Mouse (Mus musculus) embryonic facial prominence, embryonic 11.5 days (tissue): ENCODE measurements around the gene Cacna1d. TPM values are rescaled to one million over a fixed set of nuclear protein-coding genes. Genes with fewer than 3 reads are reported as not detected.

ENCODE experiments used
- ATAC-seq: fragments of 200-750 bp; cut with Nextera tagmentation; replicated peaks from 2 replicates; pipeline ENCODE4 v1.8.0; 2017; ENCODE audit warnings: low read depth; ENCODE audit not compliant: insufficient number of reproducible peaks, low FRiP score, low TSS enrichment
- DNase-seq: peaks from one replicate; pipeline ENCODE4 v3.0.0-alpha.2; 2015; ENCODE audit warnings: low spot score
- H3K27ac ChIP-seq: fragments of 300-500 bp; sonication (generic); replicated peaks from 2 replicates; pipeline ENCODE4 v1.5.1; 2014; ENCODE audit warnings: mild to moderate bottlenecking, low read depth, low read length, control low read depth
- H3K27me3 ChIP-seq: fragments of 300-500 bp; sonication (generic); 2 replicates; pipeline ENCODE4 v1.6.1; 2014; ENCODE audit warnings: mild to moderate bottlenecking, low read length, moderate library complexity, mixed read lengths; ENCODE audit not compliant: control insufficient read depth, insufficient read depth
- H3K36me3 ChIP-seq: fragments of 300-500 bp; sonication (generic); replicated peaks from 2 replicates; pipeline ENCODE4 v1.6.1; 2014; ENCODE audit warnings: low read depth, mild to moderate bottlenecking, low read length, moderate library complexity, mixed read lengths; ENCODE audit not compliant: control insufficient read depth, insufficient read depth
- H3K4me1 ChIP-seq: fragments of 300-500 bp; sonication (generic); 2 replicates; pipeline ENCODE4 v1.6.1; 2014; ENCODE audit warnings: low read length, mixed read lengths; ENCODE audit not compliant: control insufficient read depth, insufficient read depth
- H3K4me2 ChIP-seq: fragments of 300-500 bp; sonication (generic); 2 replicates; pipeline ENCODE4 v1.6.1; 2014; ENCODE audit warnings: low read depth, mild to moderate bottlenecking, control low read depth, low read length, moderate library complexity
- H3K4me3 ChIP-seq: fragments of 300-500 bp; sonication (generic); 2 replicates; pipeline ENCODE4 v1.5.1; 2014; ENCODE audit warnings: low read depth, low read length, control low read depth
- H3K9ac ChIP-seq: fragments of 300-500 bp; sonication (generic); replicated peaks from 2 replicates; pipeline ENCODE4 v1.6.1; 2014; ENCODE audit warnings: mild to moderate bottlenecking, control low read depth, low read length
- H3K9me3 ChIP-seq: fragments of 300-500 bp; sonication (generic); replicated peaks from 2 replicates; pipeline ENCODE4 v1.6.1; 2016; ENCODE audit warnings: mild to moderate bottlenecking, low read length, inconsistent platforms, mixed read lengths; ENCODE audit not compliant: control insufficient read depth
- WGBS: fragments of 180-500 bp; shearing (Covaris S2); extraction: QIAGEN DNeasy Blood & Tissue Kit; methylation state at CpG from one replicate; pipeline ENCODE4 v1.1.7; 2014; 5-methylcytosine and 5-hydroxymethylcytosine counted together
- polyA plus RNA-seq: library from polyadenylated mRNA; unstranded; fragments of >200 nt; fragmentation: Nextera tagmentation; extraction: Ambion mirVana; gene quantifications from 2 replicates; pipeline ENCODE4 v1.2.1, GENCODE M21; 2014

Cacna1d gene
- polyA plus RNA-seq, 1 experiment from 2014 or later = 0.88 TPM

DNA sequence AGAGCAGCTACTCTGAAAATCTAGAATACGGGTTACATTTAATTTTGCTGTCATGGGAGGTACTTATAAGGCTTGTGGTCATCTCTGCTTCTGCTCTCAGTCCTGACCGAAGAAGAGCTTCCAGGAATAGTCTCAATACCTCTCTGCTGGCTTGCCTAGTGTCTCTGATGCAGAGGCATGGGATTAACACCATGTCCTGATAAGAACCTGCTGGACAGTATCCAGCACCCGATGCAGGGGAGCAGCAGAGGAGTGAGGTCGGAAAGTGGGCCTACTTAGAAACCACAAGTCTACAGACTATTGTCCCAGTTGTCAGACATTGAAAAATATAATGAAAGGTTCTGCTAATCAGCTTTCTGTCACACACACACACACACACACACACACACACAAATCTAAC lies 81.9 kb downstream of the Cacna1d start:
- WGBS = 83% methylated on average over 4 of the region's 4 CpGs
- DNase-seq = no peak
- Histone ChIP-seq H3K4me3 (no peak overlapping the region), H3K9me3 (no peaks in the 10 kb centered on the region), H3K4me1 (no peaks in the 10 kb centered on the region), H3K27ac (no peak overlapping the region), H3K27me3 (no peaks in the 10 kb centered on the region), H3K9ac (no peak overlapping the region), H3K36me3 (no peaks in the 10 kb centered on the region), H3K4me2 (no peak overlapping the region)
- no peak for ATAC-seq

DNA sequence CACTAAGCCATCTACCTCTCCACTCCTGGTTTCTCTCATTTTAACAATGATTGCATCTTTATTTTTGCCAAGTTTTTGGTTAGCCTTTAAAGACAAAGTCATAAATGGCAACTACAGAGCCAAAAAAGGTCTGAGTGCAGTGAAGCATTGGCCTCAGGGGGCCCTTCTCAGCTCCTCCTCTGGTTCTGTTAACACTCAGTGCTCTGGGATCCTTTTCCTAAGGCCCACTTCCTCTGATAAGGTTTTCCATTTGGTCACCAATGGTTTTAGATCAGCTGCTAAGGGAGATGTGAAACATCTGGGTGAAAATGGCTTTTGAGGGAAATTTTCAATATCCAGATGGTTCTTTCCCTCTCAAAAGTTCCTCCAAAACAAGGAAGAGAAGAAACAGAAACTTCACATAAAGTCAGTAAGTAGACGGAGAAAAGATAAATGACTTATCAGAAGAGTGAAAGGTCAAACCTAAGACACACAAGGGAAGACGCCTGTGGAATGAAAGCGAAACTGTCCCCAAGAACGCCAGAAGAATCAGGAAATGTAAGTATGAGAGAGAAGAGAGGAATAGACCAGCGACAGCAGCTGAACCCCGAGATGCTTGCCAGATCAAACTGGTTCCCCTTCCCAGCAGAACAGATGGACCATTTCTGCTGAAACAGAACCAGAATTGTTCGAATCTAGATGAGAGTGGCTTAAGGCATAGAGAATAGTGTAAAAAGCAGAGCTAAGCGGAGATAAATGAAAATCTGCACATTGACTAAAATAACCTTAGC lies 85.6 kb downstream of the Cacna1d start:
- Histone ChIP-seq H3K4me2 (no peak overlapping the region), H3K9me3 (no peaks in the 10 kb centered on the region), H3K36me3 (no peaks in the 10 kb centered on the region), H3K4me1 (no peaks in the 10 kb centered on the region), H3K9ac (no peak overlapping the region), H3K27ac (no peak overlapping the region), H3K4me3 (no peak overlapping the region), H3K27me3 (no peaks in the 10 kb centered on the region)
- 78% methylated on average over 8 of the region's 8 CpGs for WGBS
- ATAC-seq (no peak), DNase-seq (no peak)

DNA sequence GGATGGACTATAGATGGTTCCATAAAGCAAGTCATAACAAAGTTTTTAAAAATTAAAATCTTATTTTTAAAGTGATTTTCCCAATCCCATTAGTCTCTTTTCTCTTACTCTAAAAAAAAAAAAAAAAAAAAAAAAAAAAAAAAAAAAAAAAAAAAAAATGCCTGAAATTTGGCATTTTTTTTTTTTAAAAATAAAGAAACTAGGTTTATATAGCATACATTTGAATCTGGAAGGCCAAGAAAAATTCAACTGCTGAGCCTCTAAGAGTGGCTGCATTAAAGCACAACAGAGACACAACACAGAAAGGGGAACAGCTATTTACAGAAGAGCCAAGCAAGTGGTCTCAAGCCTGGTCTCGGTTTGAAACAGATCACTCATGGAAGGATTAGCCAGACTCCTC lies 112.9 kb downstream of the Cacna1d start:
- ATAC-seq (no peak), DNase-seq (no peak)
- Histone ChIP-seq H3K27ac (no peak overlapping the region), H3K9ac (no peak overlapping the region), H3K36me3 (no peaks in the 10 kb centered on the region), H3K4me1 (no peaks in the 10 kb centered on the region), H3K4me3 (no peak overlapping the region), H3K9me3 (no peaks in the 10 kb centered on the region), H3K4me2 (no peak overlapping the region), H3K27me3 (no peaks in the 10 kb centered on the region)
- WGBS = 80% methylated on average over 1 of the region's 1 CpGs

DNA sequence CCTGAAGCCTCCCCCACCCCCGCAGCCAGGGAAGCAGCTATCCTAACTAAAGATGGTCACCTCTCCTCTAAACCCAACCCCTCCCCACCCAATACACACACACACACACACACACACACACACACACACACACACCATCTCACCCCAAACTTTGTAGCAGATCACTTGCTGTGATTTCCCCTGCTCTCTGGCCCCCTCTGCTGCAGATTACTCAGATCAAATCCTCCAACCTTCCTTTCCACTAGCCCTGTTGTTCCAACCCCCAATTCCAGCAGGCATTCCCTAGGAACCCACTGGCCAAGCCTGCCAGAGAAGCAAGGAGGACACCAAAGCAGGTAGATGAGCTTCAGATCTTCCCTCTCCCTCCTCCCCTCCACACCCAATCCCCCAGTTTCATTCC lies 118.4 kb downstream of the Cacna1d start:
- H3K27ac ChIP-seq = no peak overlapping the region
- H3K4me2 ChIP-seq = no peak overlapping the region
- H3K27me3 ChIP-seq = no peaks in the 10 kb centered on the region
- no peaks in the 10 kb centered on the region for H3K4me1 ChIP-seq
- 25% methylated on average over 1 of the region's 1 CpGs for WGBS
- no peak for ATAC-seq
- no peaks in the 10 kb centered on the region for H3K9me3 ChIP-seq
- DNase-seq = no peak
- H3K4me3 ChIP-seq = no peak overlapping the region
- H3K9ac ChIP-seq = no peak overlapping the region
- H3K36me3 ChIP-seq = no peaks in the 10 kb centered on the region

DNA sequence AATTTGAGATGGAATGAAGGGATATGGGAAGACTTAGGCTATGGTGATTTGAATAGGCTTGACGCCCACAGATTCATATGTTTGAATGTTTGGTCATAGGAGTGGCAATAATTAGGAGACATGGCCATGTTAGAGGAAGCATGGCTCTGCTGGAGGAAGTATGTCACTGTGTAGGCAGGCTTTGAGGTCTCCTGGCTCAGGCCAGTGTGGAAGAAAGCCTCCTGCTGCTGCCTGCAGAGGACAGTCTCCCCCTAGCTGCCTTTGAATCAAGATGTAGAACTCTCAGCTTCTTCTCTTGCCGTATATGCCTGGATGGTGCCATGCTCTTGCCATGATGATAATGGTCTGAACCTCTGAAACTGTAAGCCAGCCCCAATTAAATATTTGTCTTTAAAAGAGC lies 120.2 kb downstream of the Cacna1d start:
- 83% methylated on average over 2 of the region's 2 CpGs for WGBS
- H3K4me3 ChIP-seq = no peak overlapping the region
- ATAC-seq = no peak
- H3K27me3 ChIP-seq = no peaks in the 10 kb centered on the region
- H3K36me3 ChIP-seq = no peaks in the 10 kb centered on the region
- no peak overlapping the region for H3K9ac ChIP-seq
- H3K4me2 ChIP-seq = no peak overlapping the region
- DNase-seq = no peak
- H3K4me1 ChIP-seq = no peaks in the 10 kb centered on the region
- no peaks in the 10 kb centered on the region for H3K9me3 ChIP-seq
- H3K27ac ChIP-seq = no peak overlapping the region

DNA sequence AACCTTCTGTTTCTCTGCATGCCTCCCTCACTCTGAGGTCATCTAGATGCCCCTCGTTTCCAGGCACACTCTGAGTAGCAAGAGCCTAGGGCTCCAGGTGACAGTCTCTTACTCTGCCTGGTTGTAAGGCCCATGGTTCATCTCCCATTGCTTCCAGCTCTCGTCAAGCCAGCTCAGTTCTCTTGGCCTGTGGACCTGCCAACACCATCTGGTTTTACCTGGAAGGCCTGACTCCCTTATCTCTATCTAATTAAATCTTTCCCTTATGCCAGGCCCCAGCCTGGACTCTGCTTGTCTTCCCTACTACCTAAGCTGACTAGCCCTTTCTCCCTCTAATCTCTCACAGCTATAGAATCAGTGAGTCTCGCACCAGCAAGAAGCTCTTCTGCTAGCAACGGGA lies 124.2 kb downstream of the Cacna1d start:
- ATAC-seq = no peak
- H3K4me1 ChIP-seq = no peaks in the 10 kb centered on the region
- H3K36me3 ChIP-seq = no peaks in the 10 kb centered on the region
- no peaks in the 10 kb centered on the region for H3K27me3 ChIP-seq
- no peak overlapping the region for H3K4me3 ChIP-seq
- DNase-seq = no peak
- WGBS = 83% methylated on average over 4 of the region's 4 CpGs
- no peak overlapping the region for H3K9ac ChIP-seq
- no peak overlapping the region for H3K4me2 ChIP-seq
- no peak overlapping the region for H3K27ac ChIP-seq
- no peaks in the 10 kb centered on the region for H3K9me3 ChIP-seq

DNA sequence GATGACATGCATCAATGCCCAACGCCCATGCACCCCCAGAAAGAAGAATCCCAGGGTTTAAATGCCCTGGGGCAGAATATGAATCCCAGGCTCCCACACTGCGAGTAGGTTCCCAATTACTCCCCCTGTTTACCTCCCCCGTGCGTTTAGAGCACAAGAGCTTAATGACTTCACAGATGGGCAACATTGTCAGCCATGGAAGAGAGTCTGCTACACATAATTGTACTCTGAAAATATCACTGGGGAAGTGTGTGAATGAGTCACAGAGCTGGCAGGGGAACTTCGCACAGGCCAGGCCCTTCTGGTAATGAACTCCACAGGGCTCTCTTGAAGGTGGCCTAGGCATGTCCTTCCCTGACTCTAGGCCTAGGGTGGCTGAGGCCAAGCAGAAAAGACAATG lies 125.4 kb downstream of the Cacna1d start:
- H3K27me3 ChIP-seq = no peaks in the 10 kb centered on the region
- 60% methylated on average over 5 of the region's 5 CpGs for WGBS

DNA sequence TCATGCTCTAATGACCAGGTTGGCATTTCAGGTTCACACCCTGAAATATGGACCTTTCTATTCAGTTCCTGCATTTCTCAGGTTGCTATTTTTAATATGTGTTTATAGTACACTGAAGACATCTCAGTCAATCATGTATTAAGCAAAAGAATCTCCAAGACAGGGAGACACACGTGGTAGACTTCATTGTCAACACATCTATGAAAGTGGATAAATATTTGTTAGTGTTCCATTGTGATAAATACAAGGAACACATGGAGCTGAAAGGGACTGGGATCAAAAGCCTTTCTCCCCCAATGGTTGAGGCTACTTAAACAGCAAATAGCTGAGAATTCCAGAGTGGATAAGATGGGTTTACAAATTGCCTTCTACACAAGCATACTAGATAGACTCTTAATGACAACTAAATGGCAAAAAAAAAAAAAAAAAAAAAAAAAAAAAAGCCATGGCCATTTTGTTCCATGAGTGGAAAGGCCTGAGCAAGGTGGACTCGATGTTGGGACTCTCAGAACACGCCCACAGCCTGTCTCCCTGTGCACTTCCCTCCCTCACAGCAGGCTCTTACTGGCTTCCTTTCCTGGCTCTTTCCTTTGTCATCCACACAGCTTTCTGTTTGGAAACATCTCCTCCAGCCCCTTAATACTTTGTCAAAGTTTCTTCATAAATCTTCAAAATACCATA lies 127.6 kb downstream of the Cacna1d start:
- no peak overlapping the region for H3K4me3 ChIP-seq
- no peaks in the 10 kb centered on the region for H3K4me1 ChIP-seq
- H3K9me3 ChIP-seq = no peaks in the 10 kb centered on the region
- 72% methylated on average over 3 of the region's 3 CpGs for WGBS
- H3K9ac ChIP-seq = no peak overlapping the region
- no peak overlapping the region for H3K27ac ChIP-seq
- no peaks in the 10 kb centered on the region for H3K36me3 ChIP-seq
- no peak overlapping the region for H3K4me2 ChIP-seq
- no peaks in the 10 kb centered on the region for H3K27me3 ChIP-seq
- DNase-seq (no peak), ATAC-seq (no peak)

More for the DNA sequence above, 125.4 kb downstream of the Cacna1d start:
- ATAC-seq (no peak), DNase-seq (no peak)
- Histone ChIP-seq H3K27ac (no peak overlapping the region), H3K36me3 (no peaks in the 10 kb centered on the region), H3K9me3 (no peaks in the 10 kb centered on the region), H3K4me1 (no peaks in the 10 kb centered on the region), H3K4me2 (no peak overlapping the region), H3K4me3 (no peak overlapping the region), H3K9ac (no peak overlapping the region)
